Mouse (Mus musculus) liver, embryonic 11.5 days (tissue): ENCODE results near the gene Mfap5. TPM values are rescaled to one million over a fixed set of nuclear protein-coding genes. Genes with fewer than 3 reads are reported as not detected.
"Not testable (repeated sequence)": the region's sequence is repeated elsewhere in the genome, so short reads cannot be mapped to it uniquely, and the experiment has no call there.

ENCODE experiments used
- ATAC-seq: fragments of 200-750 bp; cut with Nextera tagmentation; replicated peaks from 2 replicates; pipeline ENCODE4 v1.8.0; 2017; ENCODE audit warnings: moderate number of reproducible peaks, mild to moderate bottlenecking, moderate TSS enrichment, moderate library complexity; ENCODE audit not compliant: low FRiP score
- DNase-seq: peaks from one replicate; pipeline ENCODE4 v3.0.0-alpha.2; 2017; ENCODE audit warnings: low spot score
- H3K27ac ChIP-seq: fragments of 300-500 bp; sonication (generic); 2 replicates; pipeline ENCODE4 v1.5.1; 2014; ENCODE audit warnings: mild to moderate bottlenecking, low read depth, low read length, control low read depth
- H3K27me3 ChIP-seq: fragments of 300-500 bp; sonication (generic); replicated peaks from 2 replicates; pipeline ENCODE4 v1.6.1; 2014; ENCODE audit warnings: low read length, mixed read lengths; ENCODE audit not compliant: control insufficient read depth, insufficient read depth
- H3K36me3 ChIP-seq: fragments of 300-500 bp; sonication (generic); 2 replicates; pipeline ENCODE4 v1.6.1; 2014; ENCODE audit warnings: mild to moderate bottlenecking, low read length, moderate library complexity, mixed read lengths; ENCODE audit not compliant: control insufficient read depth, insufficient read depth
- H3K4me1 ChIP-seq: fragments of 300-500 bp; sonication (generic); replicated peaks from 2 replicates; pipeline ENCODE4 v1.6.1; 2014; ENCODE audit warnings: low read length, mixed read lengths; ENCODE audit not compliant: control insufficient read depth, insufficient read depth
- H3K4me2 ChIP-seq: fragments of 300-500 bp; sonication (generic); 2 replicates; pipeline ENCODE4 v1.6.1; 2014; ENCODE audit warnings: mild to moderate bottlenecking, control low read depth, moderate library complexity
- H3K4me3 ChIP-seq: fragments of 300-500 bp; sonication (generic); 2 replicates; pipeline ENCODE4 v1.5.1; 2014; ENCODE audit warnings: low read depth, low read length, control low read depth
- H3K9ac ChIP-seq: fragments of 300-500 bp; sonication (generic); 2 replicates; pipeline ENCODE4 v1.6.1; 2014; ENCODE audit warnings: low read depth, low read length, control low read depth
- H3K9me3 ChIP-seq: fragments of 300-500 bp; sonication (generic); 2 replicates; pipeline ENCODE4 v1.6.1; 2016; ENCODE audit warnings: low read length, inconsistent platforms, mixed read lengths; ENCODE audit not compliant: control insufficient read depth
- WGBS: fragments of 180-500 bp; shearing (Covaris S2); extraction: QIAGEN DNeasy Blood & Tissue Kit; methylation state at CpG from one replicate; pipeline ENCODE4 v1.1.7; 2014; 5-methylcytosine and 5-hydroxymethylcytosine counted together
- polyA plus RNA-seq: library from polyadenylated mRNA; unstranded; fragments of >200 nt; fragmentation: Nextera tagmentation; extraction: Ambion mirVana; gene quantifications from 2 replicates; pipeline ENCODE4 v1.2.1, GENCODE M21; 2014

Mfap5 gene
- polyA plus RNA-seq, 1 experiment from 2014 or later, result 0.67 TPM

DNA sequence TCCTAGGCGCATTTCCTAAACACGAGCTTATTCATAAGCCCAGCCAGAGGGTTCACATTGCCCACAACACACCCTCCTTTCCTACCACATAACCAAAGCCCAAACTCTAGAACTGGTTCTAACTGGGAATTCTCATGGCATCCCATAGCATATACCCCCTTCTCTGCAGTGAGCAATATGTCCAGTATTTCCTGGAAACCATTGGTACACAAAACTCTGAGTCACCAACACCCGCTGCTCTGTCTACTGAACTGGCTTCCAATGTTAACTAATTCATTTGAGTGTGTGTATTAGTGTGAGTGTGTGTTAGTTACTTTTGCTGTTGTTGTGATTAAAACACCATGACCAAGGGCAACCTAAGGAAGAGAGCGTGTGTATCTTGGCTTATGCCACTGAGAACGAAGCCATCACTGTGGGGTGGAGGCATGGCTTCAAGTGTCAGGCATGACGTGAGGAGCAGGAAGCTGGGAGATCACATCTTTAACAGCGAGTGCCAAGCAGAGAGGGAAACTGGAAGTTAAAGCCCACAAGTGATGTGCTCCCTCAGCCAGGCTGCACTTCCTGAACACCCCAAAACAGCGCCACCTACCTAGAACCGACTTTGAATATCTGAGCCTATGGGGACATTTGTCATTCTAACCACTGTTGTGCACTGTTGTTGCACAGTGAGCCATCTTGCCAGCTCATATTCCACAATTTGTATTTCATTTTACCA lies 59.6 kb downstream of the Mfap5 start:
- 79% methylated on average over 9 of the region's 9 CpGs for WGBS

DNA sequence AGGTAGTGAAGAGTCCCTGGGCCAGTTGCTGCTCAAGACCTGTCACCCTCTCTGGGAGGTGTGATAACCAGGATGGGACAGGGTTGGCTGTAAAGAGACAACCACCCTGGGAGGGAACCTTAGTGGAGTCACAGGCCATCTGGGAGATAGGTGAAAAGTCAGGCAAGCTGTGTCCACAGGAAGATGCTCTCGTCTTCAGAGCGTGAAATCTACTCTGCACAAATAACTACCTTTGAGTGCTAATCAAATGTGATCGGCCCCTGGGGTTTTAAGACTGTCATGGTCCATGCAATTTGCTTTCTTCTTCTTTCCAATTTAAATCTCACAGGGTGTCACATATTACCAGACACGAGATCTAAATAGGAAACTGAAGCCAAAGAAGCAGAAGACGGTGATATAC lies 63.5 kb downstream of the Mfap5 start:
- no peak overlapping the region for H3K27ac ChIP-seq
- DNase-seq (no peak), ATAC-seq (no peak)
- H3K36me3 ChIP-seq, result no peaks in the 10 kb centered on the region
- WGBS, result 69% methylated on average over 5 of the region's 5 CpGs
- H3K4me2 ChIP-seq, result no peak overlapping the region
- no peaks in the 10 kb centered on the region for H3K27me3 ChIP-seq
- H3K9me3 ChIP-seq, result no peaks in the 10 kb centered on the region
- no peak overlapping the region for H3K9ac ChIP-seq
- H3K4me3 ChIP-seq, result no peak overlapping the region
- H3K4me1 ChIP-seq, result 0 out of 2 replicates have a peak, but pooled peaks cover 4% of the 10 kb centered on the region

More for the DNA sequence above, 59.6 kb downstream of the Mfap5 start:
- Histone ChIP-seq H3K36me3 (no peaks in the 10 kb centered on the region), H3K27me3 (peaks cover 11% of the 10 kb centered on the region), H3K4me3 (no peak overlapping the region), H3K4me1 (no peaks in the 10 kb centered on the region), H3K27ac (no peak overlapping the region), H3K9me3 (no peaks in the 10 kb centered on the region), H3K9ac (no peak overlapping the region), H3K4me2 (no peak overlapping the region)
- no peak for DNase-seq
- ATAC-seq, result no peak

DNA sequence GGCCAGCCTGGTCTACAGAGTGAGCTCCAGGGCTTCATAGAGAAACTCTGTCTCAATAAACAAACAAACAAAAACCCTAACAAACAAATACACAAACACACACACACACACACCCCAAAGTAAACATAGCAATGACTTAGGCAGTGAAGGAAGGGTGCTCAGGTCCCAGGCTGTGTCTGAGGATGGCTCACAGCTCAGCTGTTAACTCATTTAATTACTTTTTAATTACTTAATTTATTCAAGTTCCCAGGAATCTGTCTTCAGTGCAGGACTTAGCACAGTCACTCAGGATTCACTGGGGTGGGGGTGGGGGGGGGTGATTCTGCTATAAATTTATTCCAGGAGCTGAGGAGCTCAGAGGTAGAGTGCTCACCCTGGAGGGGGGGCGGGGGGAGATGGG lies 64.1 kb downstream of the Mfap5 start:
- DNase-seq, result no peak
- H3K36me3 ChIP-seq, result no peaks in the 10 kb centered on the region
- 79% methylated on average over 1 of the region's 1 CpGs for WGBS
- no peaks in the 10 kb centered on the region for H3K9me3 ChIP-seq
- H3K9ac ChIP-seq, result no peak overlapping the region
- ATAC-seq, result no peak
- H3K4me1 ChIP-seq, result 0 out of 2 replicates have a peak, but pooled peaks cover 4% of the 10 kb centered on the region
- no peak overlapping the region for H3K4me2 ChIP-seq
- H3K27me3 ChIP-seq, result no peaks in the 10 kb centered on the region
- no peak overlapping the region for H3K27ac ChIP-seq
- no peak overlapping the region for H3K4me3 ChIP-seq

DNA sequence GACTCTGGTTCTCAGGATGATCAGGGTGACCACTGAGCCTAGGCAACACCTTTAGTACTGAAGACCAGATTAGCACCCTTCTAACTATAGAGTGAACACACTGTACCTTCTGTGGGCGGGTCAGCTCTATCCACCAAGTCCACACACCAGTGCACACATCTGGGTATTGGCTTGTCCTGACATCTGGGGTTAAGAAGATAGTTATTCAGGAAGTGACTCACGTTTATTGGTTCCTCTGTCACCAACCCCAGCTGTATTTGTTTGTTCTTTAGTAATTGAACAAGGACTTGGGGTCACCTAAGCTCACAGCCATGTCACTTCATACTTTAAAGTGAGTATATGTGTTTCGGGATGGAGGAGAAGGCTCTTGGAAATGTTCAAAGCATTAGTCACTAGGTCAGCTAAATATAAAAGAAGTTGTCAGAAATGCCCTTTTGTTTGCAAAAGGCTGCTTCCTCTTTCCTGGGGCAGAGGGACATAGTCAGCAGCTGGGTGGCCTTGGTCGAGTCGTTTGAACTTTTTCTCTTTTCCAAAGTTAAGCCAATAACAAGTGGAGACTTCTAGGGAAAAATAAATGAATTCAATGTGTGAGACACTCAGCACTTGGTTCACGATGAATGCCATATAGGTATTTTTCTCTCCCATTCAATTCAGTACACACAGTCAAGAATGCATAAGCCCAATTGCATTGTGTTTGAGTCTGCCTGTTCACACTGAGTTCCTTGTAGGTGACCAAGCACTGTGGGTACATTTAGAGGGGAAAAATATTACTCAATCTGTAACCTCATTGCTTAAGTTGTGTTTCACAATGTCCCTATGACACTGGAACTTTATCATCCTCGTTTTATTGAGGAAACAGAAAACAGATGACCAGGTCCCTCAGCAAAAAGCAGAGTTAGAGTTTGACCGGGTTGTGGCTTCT lies 65.3 kb downstream of the Mfap5 start:
- H3K4me1 ChIP-seq, result 0 out of 2 replicates have a peak, but pooled peaks cover 4% of the 10 kb centered on the region
- no peak overlapping the region; the same call in 1 of the 2 replicates for H3K4me2 ChIP-seq
- ATAC-seq (peak; percentile 59), DNase-seq (no peak)
- no peaks in the 10 kb centered on the region for H3K9me3 ChIP-seq
- no peak overlapping the region for H3K4me3 ChIP-seq
- no peak overlapping the region for H3K9ac ChIP-seq
- 42% methylated on average over 8 of the region's 8 CpGs for WGBS
- H3K27me3 ChIP-seq, result no peaks in the 10 kb centered on the region
- no peaks in the 10 kb centered on the region for H3K36me3 ChIP-seq
- H3K27ac ChIP-seq, result no peak overlapping the region

DNA sequence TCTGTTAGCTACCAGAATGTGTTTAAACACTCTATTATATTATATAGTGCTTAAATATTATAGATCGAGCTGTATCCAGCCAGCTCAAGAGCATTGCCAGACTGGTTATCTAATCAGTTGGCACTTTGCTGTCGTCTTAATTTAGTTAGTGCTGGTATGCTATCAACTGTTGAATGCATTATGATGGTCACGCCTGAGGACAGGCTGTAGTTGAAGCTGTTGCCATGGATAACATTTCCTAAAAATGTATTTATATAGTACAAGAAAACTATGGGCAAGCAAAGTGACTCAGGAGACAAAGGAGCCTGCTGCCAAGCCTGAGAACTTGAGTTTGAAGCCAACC lies 65.9 kb downstream of the Mfap5 start:
- Histone ChIP-seq H3K9me3 (no peaks in the 10 kb centered on the region), H3K4me2 (no peak overlapping the region), H3K4me3 (no peak overlapping the region), H3K36me3 (no peaks in the 10 kb centered on the region), H3K4me1 (0 out of 2 replicates have a peak, but pooled peaks cover 4% of the 10 kb centered on the region), H3K27me3 (no peaks in the 10 kb centered on the region), H3K27ac (no peak overlapping the region), H3K9ac (no peak overlapping the region)
- 42% methylated on average over 3 of the region's 3 CpGs for WGBS
- DNase-seq (no peak), ATAC-seq (no peak)

GRCm38 (mm10) chr6:122575037-122575436 lies 69.4 kb downstream of the Mfap5 start:
- not testable (repeated sequence) for H3K9ac ChIP-seq, H3K9me3 ChIP-seq, H3K4me1 ChIP-seq, H3K27me3 ChIP-seq, H3K4me2 ChIP-seq, H3K27ac ChIP-seq, H3K4me3 ChIP-seq, DNase-seq, ATAC-seq, H3K36me3 ChIP-seq
- WGBS, result 82% methylated on average over 1 of the region's 1 CpGs

DNA sequence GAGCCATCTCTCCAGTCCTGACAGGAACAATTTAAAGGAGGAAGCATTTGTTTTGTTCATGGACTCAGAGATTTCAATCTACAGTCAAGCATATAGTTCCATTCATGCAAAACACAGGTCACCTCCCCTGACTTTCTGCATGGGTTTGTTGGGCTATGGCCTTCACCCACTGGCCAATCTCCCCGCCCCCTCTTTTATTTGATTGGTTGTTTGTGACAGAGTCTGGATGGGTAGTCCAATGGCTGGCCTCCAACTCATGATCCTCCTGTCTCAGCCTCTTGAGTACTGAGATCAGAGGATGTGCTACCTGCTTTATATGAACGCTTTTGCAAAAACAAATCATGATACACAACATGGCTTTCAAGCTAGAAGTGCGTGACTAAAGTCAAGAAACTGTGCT lies 71.4 kb downstream of the Mfap5 start:
- Histone ChIP-seq H3K9ac (no peak overlapping the region), H3K9me3 (no peaks in the 10 kb centered on the region), H3K36me3 (no peaks in the 10 kb centered on the region), H3K27me3 (no peaks in the 10 kb centered on the region), H3K4me2 (no peak overlapping the region), H3K27ac (no peak overlapping the region), H3K4me3 (no peak overlapping the region), H3K4me1 (no peaks in the 10 kb centered on the region)
- DNase-seq (no peak), ATAC-seq (no peak)
- WGBS, result 87% methylated on average over 3 of the region's 3 CpGs
